Mouse (Mus musculus) liver, postnatal 0 days (tissue): ENCODE data around the gene H2bfm.
"Not testable (repeated sequence)": the region's sequence is repeated elsewhere in the genome, so short reads cannot be mapped to it uniquely, and the experiment has no call there.

Experiments
- CTCF ChIP-seq: sonication (generic); IDR thresholded peaks from 2 replicates; pipeline ENCODE4 v1.5.1; 2016; ENCODE audit warnings: antibody characterized with exemption, low read depth
- EP300 ChIP-seq: IDR thresholded peaks from 2 replicates; pipeline ENCODE4 v1.6.1; 2016; ENCODE audit warnings: antibody characterized with exemption, low read depth, mild to moderate bottlenecking

GRCm38 (mm10) chrX:136957583-136958279 is 30.6 kb downstream of the H2bfm start:
- TF ChIP-seq CTCF, EP300: not testable (repeated sequence)
